Mouse (Mus musculus): Measurements from ENCODE around the gene Dnm3.

GRCm38 (mm10) chr1:162388442-162389165 is 89.2 kb downstream of the Dnm3 start:
- TF ChIP-seq CTCF (IDR thresholded peaks at IDR 0.05; ENCODE audit: insufficient read depth, low read length) (no peak), POLR2A (IDR thresholded peaks at IDR 0.05; ENCODE audit: borderline replicate concordance, extremely low read depth, low read depth, low read length) (no peak)

All from lung, adult 2 months (tissue).